Mouse (Mus musculus) liver, embryonic 14.5 days (tissue): Measurements from ENCODE around the gene Tub. TPM values are rescaled to one million over a fixed set of nuclear protein-coding genes. Genes with fewer than 3 reads are reported as not detected.

ENCODE experiments used
- ATAC-seq: fragments of 200-750 bp; cut with Nextera tagmentation; 2 replicates; pipeline ENCODE4 v1.8.0; 2017; ENCODE audit warnings: moderate number of reproducible peaks, mild to moderate bottlenecking, moderate library complexity; ENCODE audit not compliant: insufficient read depth
- DNase-seq, 3 experiments: peaks; one replicate each; pipeline ENCODE4 v3.0.0-alpha.2; 2012 to 2013; ENCODE audit warnings: low read depth in 3 of 3, low spot score in 3 of 3
- H3K27ac ChIP-seq: fragments of 300-500 bp; sonication (generic); 2 replicates; pipeline ENCODE4 v1.5.1; 2014; ENCODE audit warnings: moderate library complexity, mild to moderate bottlenecking, control low read depth, inconsistent platforms
- H3K27me3 ChIP-seq: fragments of 300-500 bp; sonication (generic); 2 replicates; pipeline ENCODE4 v1.6.1; 2014; ENCODE audit warnings: mild to moderate bottlenecking, low read length, moderate library complexity; ENCODE audit not compliant: control insufficient read depth, insufficient read depth
- H3K36me3 ChIP-seq: fragments of 300-500 bp; sonication (generic); replicated peaks from 2 replicates; pipeline ENCODE4 v1.6.1; 2014; ENCODE audit warnings: low read depth; ENCODE audit not compliant: control insufficient read depth, insufficient read depth
- H3K4me1 ChIP-seq, 2 experiments: fragments of 200-500 bp in 1 of 2; fragments of 300-500 bp in 1 of 2; sonication (generic) in 1 of 2; replicated peaks; 2 replicates each; pipeline ENCODE4 v1.6.1; 2012 to 2014; ENCODE audit warnings: antibody characterized with exemption in 1 of 2, inconsistent platforms in 1 of 2, low read length in 1 of 2; ENCODE audit not compliant: control insufficient read depth in 2 of 2, insufficient read depth in 2 of 2
- H3K4me2 ChIP-seq: fragments of 300-500 bp; sonication (generic); 2 replicates; pipeline ENCODE4 v1.6.1; 2014; ENCODE audit warnings: low read depth, mild to moderate bottlenecking, control low read depth, moderate library complexity
- H3K4me3 ChIP-seq, 2 experiments: fragments of 200-500 bp in 1 of 2; fragments of 300-500 bp in 1 of 2; sonication (generic) in 1 of 2; 2 replicates each; pipeline ENCODE4 v1.5.1; 2012 to 2014; ENCODE audit warnings: low read depth in 2 of 2, low read length in 2 of 2, mild to moderate bottlenecking in 2 of 2, control low read depth in 1 of 2, inconsistent platforms in 1 of 2, moderate library complexity in 1 of 2; ENCODE audit not compliant: insufficient read depth in 1 of 2
- H3K9ac ChIP-seq: fragments of 300-500 bp; sonication (generic); replicated peaks from 2 replicates; pipeline ENCODE4 v1.6.1; 2014; ENCODE audit warnings: mild to moderate bottlenecking, control low read depth, moderate library complexity
- H3K9me3 ChIP-seq: fragments of 300-500 bp; sonication (generic); 2 replicates; pipeline ENCODE4 v1.6.1; 2016; ENCODE audit warnings: low read length, mixed read lengths; ENCODE audit not compliant: control insufficient read depth
- CTCF ChIP-seq: IDR thresholded peaks from 2 replicates; pipeline ENCODE4 v1.5.1; 2016; ENCODE audit warnings: antibody characterized with exemption, low read depth, control low read depth
- EP300 ChIP-seq: IDR thresholded peaks from 2 replicates; pipeline ENCODE4 v1.6.1; 2016; ENCODE audit warnings: antibody characterized with exemption, low read depth
- WGBS: fragments of 180-500 bp; shearing (Covaris S2); extraction: QIAGEN DNeasy Blood & Tissue Kit; methylation state at CpG from one replicate; pipeline ENCODE4 v1.1.7; 2014; ENCODE audit not compliant: insufficient replicate concordance; 5-methylcytosine and 5-hydroxymethylcytosine counted together
- polyA plus RNA-seq, 2 experiments: library from polyadenylated mRNA; depleted of rRNA in 1 of 2; stranded (reverse) in 1 of 2; unstranded in 1 of 2; fragments of >200 nt; fragmentation: Nextera tagmentation in 1 of 2; extraction: Ambion mirVana in 1 of 2; gene quantifications; 2 replicates each; pipeline versions ENCODE4 v1.2.1 to v1.2.3; 2012 to 2014

Gene Tub
- polyA plus RNA-seq, 2 experiments, result 0.06 TPM; not detected in 1

- Histone ChIP-seq H3K27ac (no peak overlapping the region), H3K27me3 (peaks cover 21% of the 10 kb centered on the region), H3K9me3 (no peaks in the 10 kb centered on the region), H3K4me3 (no peak overlapping the region), H3K4me1 (no peaks in the 10 kb centered on the region; a peak in 2 of 4 replicates), H3K9ac (no peak overlapping the region), H3K36me3 (no peaks in the 10 kb centered on the region), H3K4me2 (no peak overlapping the region)
- no peak for TF ChIP-seq CTCF
- no peak for TF ChIP-seq EP300
- ATAC-seq, result no peak
- DNase-seq, result no peak
- 54% methylated on average over 4 of the region's 4 CpGs for WGBS
Measured at GRCm38 (mm10) chr7:109083813-109084184, 133.7 kb downstream of the Tub start.

Other genes starting within 250 kb of the Tub start
- not detected in 2 replicates for gene Olfr512, start 237.0 kb upstream of the Tub start, polyA plus RNA-seq (2012; rRNA removed)
- gene Olfr512, start 237.0 kb upstream of the Tub start, polyA plus RNA-seq (2014; fragmentation: Nextera tagmentation; extraction: Ambion mirVana), result not detected in 2 replicates
- not detected in 2 replicates for gene Olfr513, start 199.4 kb upstream of the Tub start, polyA plus RNA-seq (2012; rRNA removed)
- not detected in 2 replicates for gene Olfr513, start 199.4 kb upstream of the Tub start, polyA plus RNA-seq (2014; fragmentation: Nextera tagmentation; extraction: Ambion mirVana)
- gene Olfr514, start 124.3 kb upstream of the Tub start, polyA plus RNA-seq (2012; rRNA removed), result not detected in 2 replicates
- gene Olfr514, start 124.3 kb upstream of the Tub start, polyA plus RNA-seq (2014; fragmentation: Nextera tagmentation; extraction: Ambion mirVana), result not detected in 2 replicates
- not detected in 2 replicates for gene Olfr516, start 99.8 kb upstream of the Tub start, polyA plus RNA-seq (2012; rRNA removed)
- gene Olfr516, start 99.8 kb upstream of the Tub start, polyA plus RNA-seq (2014; fragmentation: Nextera tagmentation; extraction: Ambion mirVana), result not detected in 2 replicates
- gene Olfr517, start 78.0 kb upstream of the Tub start, polyA plus RNA-seq (2012; rRNA removed), result not detected in 2 replicates
- not detected in 2 replicates for gene Olfr517, start 78.0 kb upstream of the Tub start, polyA plus RNA-seq (2014; fragmentation: Nextera tagmentation; extraction: Ambion mirVana)
- gene Olfr518, start 65.3 kb upstream of the Tub start, polyA plus RNA-seq (2012; rRNA removed), result not detected in 2 replicates
- gene Olfr518, start 65.3 kb upstream of the Tub start, polyA plus RNA-seq (2014; fragmentation: Nextera tagmentation; extraction: Ambion mirVana), result not detected in 2 replicates
- gene Olfr519, start 55.9 kb upstream of the Tub start, polyA plus RNA-seq (2012; rRNA removed), result not detected in 2 replicates
- not detected in 2 replicates for gene Olfr519, start 55.9 kb upstream of the Tub start, polyA plus RNA-seq (2014; fragmentation: Nextera tagmentation; extraction: Ambion mirVana)
- gene Nlrp10, start 20.2 kb upstream of the Tub start, polyA plus RNA-seq (2012; rRNA removed), result 0.01 TPM in 1 of 2 replicates, not detected in the other
- not detected in 2 replicates for gene Nlrp10, start 20.2 kb upstream of the Tub start, polyA plus RNA-seq (2014; fragmentation: Nextera tagmentation; extraction: Ambion mirVana)
- 31.0 and 37.2 TPM in 2 replicates for gene Eif3f, start 15.9 kb upstream of the Tub start, polyA plus RNA-seq (2012; rRNA removed)
- gene Eif3f, start 15.9 kb upstream of the Tub start, polyA plus RNA-seq (2014; fragmentation: Nextera tagmentation; extraction: Ambion mirVana), result 39.0 and 45.6 TPM in 2 replicates
- gene Ric3, start 133.0 kb downstream of the Tub start, polyA plus RNA-seq (2012; rRNA removed), result 0.18 and 0.31 TPM in 2 replicates
- gene Ric3, start 133.0 kb downstream of the Tub start, polyA plus RNA-seq (2014; fragmentation: Nextera tagmentation; extraction: Ambion mirVana), result 0.39 and 0.62 TPM in 2 replicates
- 0.71 and 0.78 TPM in 2 replicates for gene Lmo1, start 224.9 kb downstream of the Tub start, polyA plus RNA-seq (2012; rRNA removed)
- 0.75 and 0.96 TPM in 2 replicates for gene Lmo1, start 224.9 kb downstream of the Tub start, polyA plus RNA-seq (2014; fragmentation: Nextera tagmentation; extraction: Ambion mirVana)